Mouse (Mus musculus) small intestine, adult 2 months (tissue): Measurements from ENCODE around the gene Stx1b.

Experiments
- CTCF ChIP-seq: fragments of 200-500 bp; IDR thresholded peaks from 2 replicates; pipeline ENCODE4 v1.5.1; 2012; ENCODE audit warnings: low read depth, mild to moderate bottlenecking, control low read depth, inconsistent platforms, low read length, moderate library complexity, mixed read lengths; ENCODE audit not compliant: insufficient replicate concordance, insufficient read length; ENCODE audit errors: extremely low read depth
- POLR2A ChIP-seq: fragments of 200-500 bp; IDR thresholded peaks from 2 replicates; pipeline ENCODE4 v1.6.1; 2012; ENCODE audit warnings: low read depth, mild to moderate bottlenecking, control low read depth, inconsistent platforms, low read length, moderate library complexity

GRCm38 (mm10) chr7:127766851-127767609, 57.3 kb downstream of the Stx1b start:
- no peak for TF ChIP-seq CTCF
- no peak for TF ChIP-seq POLR2A
